Mouse (Mus musculus): ENCODE data around the gene Lpp. TPM values are rescaled to one million over a fixed set of nuclear protein-coding genes. Genes with fewer than 3 reads are reported as not detected.

The Lpp gene
- polyA plus RNA-seq, 1 experiment, result not detected

- no peak for TF ChIP-seq CTCF (IDR thresholded peaks at IDR 0.05; ENCODE audit: insufficient read depth, low read depth, low read length)
- 81% methylated on average over 4 of the region's 4 CpGs for WGBS
- H3K4me1 ChIP-seq (ENCODE audit: control insufficient read depth, insufficient read depth, low read length), result no peaks in the 10 kb centered on the region
- H3K27ac ChIP-seq (ENCODE audit: insufficient read depth, low read depth, low read length), result no peak overlapping the region
- no peak overlapping the region for H3K4me3 ChIP-seq (ENCODE audit: insufficient read depth, low read depth, low read length)
Observed at GRCm38 (mm10) chr16:24558458-24558857, 165.2 kb downstream of the Lpp start.

DNA sequence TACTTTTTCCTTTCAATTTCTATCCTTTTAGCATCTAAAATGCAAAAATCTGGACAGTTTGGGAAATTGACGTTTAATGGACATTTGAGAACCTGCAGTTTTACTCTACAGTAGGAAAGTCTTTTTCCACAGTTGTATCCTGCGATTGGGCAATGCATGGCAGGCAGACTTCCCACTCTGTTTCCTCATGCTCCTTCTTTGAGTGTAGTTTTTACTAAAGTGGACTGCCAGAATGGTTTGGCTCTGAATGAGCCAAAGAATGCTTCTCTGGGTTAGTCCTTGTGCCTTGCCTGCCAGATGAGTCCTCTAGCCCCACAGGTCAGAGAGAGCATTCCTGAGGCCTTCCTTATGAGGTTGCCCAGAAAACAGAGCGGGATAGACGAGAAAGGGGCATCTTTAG lies 166.5 kb downstream of the Lpp start:
- 83% methylated on average over 4 of the region's 4 CpGs for WGBS
- no peaks in the 10 kb centered on the region for H3K4me1 ChIP-seq (ENCODE audit: control insufficient read depth, insufficient read depth, low read length)
- TF ChIP-seq CTCF (IDR thresholded peaks at IDR 0.05; ENCODE audit: insufficient read depth, low read depth, low read length) (no peak), POLR2A (IDR thresholded peaks at IDR 0.05; ENCODE audit: insufficient read depth, low read depth, low read length) (no peak)
- H3K27ac ChIP-seq (ENCODE audit: insufficient read depth, low read depth, low read length), result no peak overlapping the region
- H3K4me3 ChIP-seq (ENCODE audit: insufficient read depth, low read depth, low read length), result no peak overlapping the region

- H3K27ac ChIP-seq (ENCODE audit: insufficient read depth, low read depth, low read length), result no peak overlapping the region
- TF ChIP-seq POLR2A (IDR thresholded peaks at IDR 0.05; ENCODE audit: insufficient read depth, low read depth, low read length), result no peak
- no peak for TF ChIP-seq CTCF (IDR thresholded peaks at IDR 0.05; ENCODE audit: insufficient read depth, low read depth, low read length)
- no peaks in the 10 kb centered on the region for H3K4me1 ChIP-seq (ENCODE audit: control insufficient read depth, insufficient read depth, low read length)
- WGBS, result 94% methylated on average over 2 of the region's 2 CpGs
- no peak overlapping the region for H3K4me3 ChIP-seq (ENCODE audit: insufficient read depth, low read depth, low read length)
Observed at GRCm38 (mm10) chr16:24560998-24561397, 167.7 kb downstream of the Lpp start.

DNA sequence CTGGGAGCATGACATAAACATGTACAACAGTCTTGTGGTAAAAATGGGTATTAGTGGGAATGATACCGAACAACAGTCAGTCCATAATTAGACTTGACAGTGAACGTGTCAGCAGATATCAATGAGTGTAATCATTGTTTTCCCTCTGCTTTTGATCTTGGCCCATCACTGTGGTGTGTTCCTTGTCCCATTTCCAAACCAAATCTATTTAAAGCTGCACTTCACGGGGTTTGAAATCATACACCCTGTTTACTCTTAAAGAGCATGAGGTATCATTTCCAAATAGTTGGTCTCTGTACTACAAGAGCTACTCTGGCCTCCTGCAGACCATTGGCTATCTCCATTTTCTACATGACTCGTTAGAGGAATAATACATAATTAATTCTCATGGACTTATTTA lies 168.3 kb downstream of the Lpp start:
- no peak overlapping the region for H3K4me3 ChIP-seq (ENCODE audit: insufficient read depth, low read depth, low read length)
- no peaks in the 10 kb centered on the region for H3K4me1 ChIP-seq (ENCODE audit: control insufficient read depth, insufficient read depth, low read length)
- 60% methylated on average over 4 of the region's 4 CpGs for WGBS
- H3K27ac ChIP-seq (ENCODE audit: insufficient read depth, low read depth, low read length), result no peak overlapping the region
- TF ChIP-seq POLR2A (IDR thresholded peaks at IDR 0.05; ENCODE audit: insufficient read depth, low read depth, low read length) (no peak), CTCF (IDR thresholded peaks at IDR 0.05; ENCODE audit: insufficient read depth, low read depth, low read length) (no peak)

DNA sequence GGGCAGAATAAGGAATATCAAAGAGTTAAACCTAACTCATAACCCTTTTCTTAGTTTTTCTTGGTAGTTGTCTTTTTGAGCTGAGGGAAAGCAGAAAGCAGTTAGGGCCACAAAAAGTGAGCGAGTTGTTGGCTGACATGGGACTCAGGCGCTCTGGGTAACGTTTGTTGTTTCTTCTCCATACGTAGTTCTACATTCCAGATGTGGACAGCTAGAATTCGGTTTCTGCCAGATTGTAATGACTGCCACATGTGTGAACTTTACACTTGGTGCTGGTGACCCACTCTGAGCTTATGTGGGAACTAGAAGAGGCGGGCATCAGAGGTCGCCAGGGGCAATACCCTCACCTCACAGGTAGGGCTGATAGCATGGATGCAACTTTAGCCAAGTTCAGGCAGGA lies 172.0 kb downstream of the Lpp start:
- H3K27ac ChIP-seq (ENCODE audit: insufficient read depth, low read depth, low read length), result no peak overlapping the region
- no peak overlapping the region for H3K4me3 ChIP-seq (ENCODE audit: insufficient read depth, low read depth, low read length)
- 97% methylated on average over 7 of the region's 7 CpGs for WGBS
- TF ChIP-seq POLR2A (IDR thresholded peaks at IDR 0.05; ENCODE audit: insufficient read depth, low read depth, low read length), result no peak
- no peak for TF ChIP-seq CTCF (IDR thresholded peaks at IDR 0.05; ENCODE audit: insufficient read depth, low read depth, low read length)
- H3K4me1 ChIP-seq (ENCODE audit: control insufficient read depth, insufficient read depth, low read length), result no peaks in the 10 kb centered on the region

- Histone ChIP-seq H3K27ac (ENCODE audit: insufficient read depth, low read depth, low read length) (no peak overlapping the region), H3K4me3 (ENCODE audit: insufficient read depth, low read depth, low read length) (no peak overlapping the region), H3K4me1 (ENCODE audit: control insufficient read depth, insufficient read depth, low read length) (no peaks in the 10 kb centered on the region)
- TF ChIP-seq POLR2A (IDR thresholded peaks at IDR 0.05; ENCODE audit: insufficient read depth, low read depth, low read length) (no peak), CTCF (IDR thresholded peaks at IDR 0.05; ENCODE audit: insufficient read depth, low read depth, low read length) (no peak)
- WGBS, result 88% methylated on average over 3 of the region's 3 CpGs
Observed at GRCm38 (mm10) chr16:24566277-24566676, 173.0 kb downstream of the Lpp start.

GRCm38 (mm10) chr16:24567562-24567961 lies 174.3 kb downstream of the Lpp start:
- Histone ChIP-seq H3K4me3 (ENCODE audit: insufficient read depth, low read depth, low read length) (no peak overlapping the region), H3K4me1 (ENCODE audit: control insufficient read depth, insufficient read depth, low read length) (no peaks in the 10 kb centered on the region), H3K27ac (ENCODE audit: insufficient read depth, low read depth, low read length) (no peak overlapping the region)
- WGBS, result 95% methylated on average over 3 of the region's 3 CpGs
- TF ChIP-seq CTCF (IDR thresholded peaks at IDR 0.05; ENCODE audit: insufficient read depth, low read depth, low read length), result no peak
- TF ChIP-seq POLR2A (IDR thresholded peaks at IDR 0.05; ENCODE audit: insufficient read depth, low read depth, low read length), result no peak

- no peak overlapping the region for H3K27ac ChIP-seq (ENCODE audit: insufficient read depth, low read depth, low read length)
- no peak for TF ChIP-seq CTCF (IDR thresholded peaks at IDR 0.05; ENCODE audit: insufficient read depth, low read depth, low read length)
- no peak for TF ChIP-seq POLR2A (IDR thresholded peaks at IDR 0.05; ENCODE audit: insufficient read depth, low read depth, low read length)
- whole genome bisulfite sequencing, result 92% methylated on average over 3 of the region's 3 CpGs
- no peak overlapping the region for H3K4me3 ChIP-seq (ENCODE audit: insufficient read depth, low read depth, low read length)
- H3K4me1 ChIP-seq (ENCODE audit: control insufficient read depth, insufficient read depth, low read length), result no peaks in the 10 kb centered on the region
Observed at GRCm38 (mm10) chr16:24568061-24568460, 174.8 kb downstream of the Lpp start.

DNA sequence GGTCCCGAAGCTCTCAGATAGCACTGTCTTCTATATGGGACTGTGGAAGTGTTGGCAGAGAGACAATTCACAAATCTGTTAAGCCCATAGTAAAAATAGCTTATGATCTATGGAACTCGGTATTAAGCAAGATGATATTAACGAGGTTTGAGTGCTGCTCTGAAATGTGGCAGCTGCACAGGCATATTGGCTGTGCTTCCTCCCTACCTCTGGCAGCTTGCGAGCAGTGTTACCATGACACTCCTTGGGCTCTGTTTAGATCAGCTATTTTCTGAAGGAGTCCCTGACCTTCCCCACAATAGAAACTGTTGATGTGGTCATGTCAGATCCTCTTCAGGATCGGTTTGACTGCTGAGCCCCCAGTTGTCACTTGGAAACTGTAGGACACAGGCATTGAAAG lies 176.4 kb downstream of the Lpp start:
- H3K4me3 ChIP-seq (ENCODE audit: insufficient read depth, low read depth, low read length), result no peak overlapping the region
- TF ChIP-seq POLR2A (IDR thresholded peaks at IDR 0.05; ENCODE audit: insufficient read depth, low read depth, low read length) (no peak), CTCF (IDR thresholded peaks at IDR 0.05; ENCODE audit: insufficient read depth, low read depth, low read length) (no peak)
- no peak overlapping the region for H3K27ac ChIP-seq (ENCODE audit: insufficient read depth, low read depth, low read length)
- WGBS, result 60% methylated on average over 5 of the region's 5 CpGs
- no peaks in the 10 kb centered on the region for H3K4me1 ChIP-seq (ENCODE audit: control insufficient read depth, insufficient read depth, low read length)

- no peak overlapping the region for H3K27ac ChIP-seq (ENCODE audit: insufficient read depth, low read depth, low read length)
- WGBS, result 94% methylated on average over 2 of the region's 2 CpGs
- no peak for TF ChIP-seq CTCF (IDR thresholded peaks at IDR 0.05; ENCODE audit: insufficient read depth, low read depth, low read length)
- no peak for TF ChIP-seq POLR2A (IDR thresholded peaks at IDR 0.05; ENCODE audit: insufficient read depth, low read depth, low read length)
- H3K4me3 ChIP-seq (ENCODE audit: insufficient read depth, low read depth, low read length), result no peak overlapping the region
- no peaks in the 10 kb centered on the region for H3K4me1 ChIP-seq (ENCODE audit: control insufficient read depth, insufficient read depth, low read length)
Observed at GRCm38 (mm10) chr16:24576999-24577398, 183.7 kb downstream of the Lpp start.
